ENCODE assay signal across 9 mouse cellular contexts in genomic region chrX:167210319-167210728, GRCm38 (mm10). TPM values are rescaled to one million over a fixed set of nuclear protein-coding genes. Genes with fewer than 3 reads are reported as not detected.
DNase-seq lines count a peak whose midpoint lies in the region; ATAC-seq and TF ChIP-seq lines count a peak whose summit lies in the region.
"Had no signal": no experiment of that assay in that cellular context is flagged by ENCODE, and none has a peak within 500 bp of the region (broad histone marks: within the 10 kb centered on the region; RNA-seq: fewer than 3 reads in every experiment).

No protein-coding gene starts in this region.

- no peak for ATAC-seq in hindbrain, embryonic 12.5 days (ENCODE audit: low FRiP score)
- ATAC-seq in lung, embryonic 14.5 days (ENCODE audit: insufficient read depth): no peak
- ATAC-seq in stomach, embryonic 15.5 days (ENCODE audit: insufficient read depth, low FRiP score, low read depth): no peak

- H3K4me1 ChIP-seq in cortical plate, adult 2 months (ENCODE audit: control insufficient read depth, insufficient read depth, low read length): no peaks in the 10 kb centered on the region; the same call in 1 of the 2 replicates
- H3K4me1 ChIP-seq in hindbrain, embryonic 12.5 days: peaks cover 11% of the 10 kb centered on the region; the same call in 1 of the 2 replicates
- no peaks in the 10 kb centered on the region for H3K4me1 ChIP-seq in lung, embryonic 14.5 days (ENCODE audit: insufficient read depth)
- no peaks in the 10 kb centered on the region for H3K4me1 ChIP-seq in stomach, embryonic 15.5 days

- DNase-seq in kidney, adult 18-20 months: peak; percentile 27
- DNase-seq in kidney, postnatal 4 days: no peak
- no peak for DNase-seq in lung, embryonic 14.5 days
- no peak for DNase-seq in left cerebral cortex, adult 18-20 months (ENCODE audit: low spot score in 2 of 2)
- DNase-seq in urinary bladder, postnatal 25 days (ENCODE audit: low spot score): no peak

- TF ChIP-seq CTCF in cortical plate, adult 2 months (IDR thresholded peaks at IDR 0.05; ENCODE audit: extremely low read depth, insufficient read depth, low read length): no peak
- TF ChIP-seq CTCF in lung, embryonic 14.5 days (IDR thresholded peaks at IDR 0.05; ENCODE audit: low read depth): no peak

- no peak for TF ChIP-seq POLR2A in cortical plate, adult 2 months (IDR thresholded peaks at IDR 0.05; ENCODE audit: extremely low read depth, insufficient read depth, low read length)

- H3K36me3 ChIP-seq in hindbrain, embryonic 12.5 days: no peaks in the 10 kb centered on the region
- peaks cover 8% of the 10 kb centered on the region; the same call in 1 of the 2 replicates for H3K36me3 ChIP-seq in lung, embryonic 14.5 days (ENCODE audit: insufficient read depth)
- H3K36me3 ChIP-seq in stomach, embryonic 15.5 days: no peaks in the 10 kb centered on the region
- H3K36me3 ChIP-seq: G1E had no signal

- H3K4me2 ChIP-seq in hindbrain, embryonic 12.5 days (replicated peaks): peak overlapping the region; percentile 49
- H3K4me2 ChIP-seq in lung, embryonic 14.5 days: peak overlapping the region; percentile 55
- peak overlapping the region; percentile 8; the same call in 1 of the 2 replicates for H3K4me2 ChIP-seq in stomach, embryonic 15.5 days

- H3K9ac ChIP-seq in hindbrain, embryonic 12.5 days: no peak overlapping the region
- H3K9ac ChIP-seq in lung, embryonic 14.5 days: no peak overlapping the region
- H3K9ac ChIP-seq in stomach, embryonic 15.5 days: no peak overlapping the region

- H3K27ac ChIP-seq in cortical plate, adult 2 months (ENCODE audit: insufficient read depth, low read length): peak overlapping the region; percentile 45; the same call in 1 of the 2 replicates
- H3K27ac ChIP-seq in hindbrain, embryonic 12.5 days: peak overlapping the region; percentile 96; the same call in 1 of the 2 replicates
- no peak overlapping the region for H3K27ac ChIP-seq in lung, embryonic 14.5 days (ENCODE audit: low read depth)
- peak overlapping the region; percentile 89 for H3K27ac ChIP-seq in stomach, embryonic 15.5 days

- peaks cover 17% of the 10 kb centered on the region for H3K27me3 ChIP-seq in hindbrain, embryonic 12.5 days
- no peaks in the 10 kb centered on the region for H3K27me3 ChIP-seq in lung, embryonic 14.5 days (ENCODE audit: insufficient read depth, low read length)
- no peaks in the 10 kb centered on the region for H3K27me3 ChIP-seq in stomach, embryonic 15.5 days (replicated peaks)

- H3K4me3 ChIP-seq in cortical plate, adult 2 months (ENCODE audit: insufficient read depth, low read length): no peak overlapping the region
- no peak overlapping the region for H3K4me3 ChIP-seq in hindbrain, embryonic 12.5 days
- no peak overlapping the region for H3K4me3 ChIP-seq in lung, embryonic 14.5 days (ENCODE audit: low read depth, low read length)
- no peak overlapping the region; the same call in 1 of the 2 replicates for H3K4me3 ChIP-seq in stomach, embryonic 15.5 days (replicated peaks)

- no peaks in the 10 kb centered on the region for H3K9me3 ChIP-seq in hindbrain, embryonic 12.5 days (replicated peaks)
- no peaks in the 10 kb centered on the region for H3K9me3 ChIP-seq in lung, embryonic 14.5 days (ENCODE audit: low read depth, low read length)
- no peaks in the 10 kb centered on the region for H3K9me3 ChIP-seq in stomach, embryonic 15.5 days
- H3K9me3 ChIP-seq: G1E had no signal

- WGBS in hindbrain, embryonic 12.5 days: 40% methylated on average over 6 of the region's 6 CpGs
- WGBS in lung, embryonic 14.5 days: 17% methylated on average over 6 of the region's 6 CpGs
- WGBS in stomach, embryonic 15.5 days: 39% methylated on average over 6 of the region's 6 CpGs

RNA-seq across cellular contexts. Expression of gene Tmsb4x, which starts 1.2 kb away (rescaled TPM):
- 2,113 and 2,186 TPM in 2 replicates for polyA plus RNA-seq in cortical plate, adult 2 months (2012; rRNA removed)
- polyA plus RNA-seq in hindbrain, embryonic 12.5 days (2016; fragmentation: Nextera tagmentation; extraction: Ambion mirVana): 5,703 and 6,080 TPM in 2 replicates
- 3,079 and 3,531 TPM in 2 replicates for polyA plus RNA-seq in lung, embryonic 14.5 days (2014; fragmentation: Nextera tagmentation; extraction: Ambion mirVana)
- polyA plus RNA-seq in stomach, embryonic 15.5 days (2015; fragmentation: Nextera tagmentation; extraction: Ambion mirVana): 4,879 and 5,002 TPM in 2 replicates
- 100 to 1,000 TPM; 959 to 978 TPM for total RNA-seq in left cerebral cortex, adult 18-20 months (2021)
- polyA plus RNA-seq: G1E had no signal

RNA-seq across cellular contexts. Expression of gene Tlr8, which starts 53.8 kb away (rescaled TPM):
- 0.08 and 0.09 TPM in 2 replicates for polyA plus RNA-seq in cortical plate, adult 2 months (2012; rRNA removed)
- 0.09 and 0.27 TPM in 2 replicates for polyA plus RNA-seq in hindbrain, embryonic 12.5 days (2016; fragmentation: Nextera tagmentation; extraction: Ambion mirVana)
- polyA plus RNA-seq in lung, embryonic 14.5 days (2014; fragmentation: Nextera tagmentation; extraction: Ambion mirVana): 0.42 and 0.84 TPM in 2 replicates
- polyA plus RNA-seq in stomach, embryonic 15.5 days (2015; fragmentation: Nextera tagmentation; extraction: Ambion mirVana): 0.37 and 0.55 TPM in 2 replicates
- total RNA-seq in left cerebral cortex, adult 18-20 months (2021): under 1 TPM; 0.21 to 0.54 TPM
- polyA plus RNA-seq: G1E had no signal
